ENCODE assay signal across 8 mouse cellular contexts in the genomic region with DNA sequence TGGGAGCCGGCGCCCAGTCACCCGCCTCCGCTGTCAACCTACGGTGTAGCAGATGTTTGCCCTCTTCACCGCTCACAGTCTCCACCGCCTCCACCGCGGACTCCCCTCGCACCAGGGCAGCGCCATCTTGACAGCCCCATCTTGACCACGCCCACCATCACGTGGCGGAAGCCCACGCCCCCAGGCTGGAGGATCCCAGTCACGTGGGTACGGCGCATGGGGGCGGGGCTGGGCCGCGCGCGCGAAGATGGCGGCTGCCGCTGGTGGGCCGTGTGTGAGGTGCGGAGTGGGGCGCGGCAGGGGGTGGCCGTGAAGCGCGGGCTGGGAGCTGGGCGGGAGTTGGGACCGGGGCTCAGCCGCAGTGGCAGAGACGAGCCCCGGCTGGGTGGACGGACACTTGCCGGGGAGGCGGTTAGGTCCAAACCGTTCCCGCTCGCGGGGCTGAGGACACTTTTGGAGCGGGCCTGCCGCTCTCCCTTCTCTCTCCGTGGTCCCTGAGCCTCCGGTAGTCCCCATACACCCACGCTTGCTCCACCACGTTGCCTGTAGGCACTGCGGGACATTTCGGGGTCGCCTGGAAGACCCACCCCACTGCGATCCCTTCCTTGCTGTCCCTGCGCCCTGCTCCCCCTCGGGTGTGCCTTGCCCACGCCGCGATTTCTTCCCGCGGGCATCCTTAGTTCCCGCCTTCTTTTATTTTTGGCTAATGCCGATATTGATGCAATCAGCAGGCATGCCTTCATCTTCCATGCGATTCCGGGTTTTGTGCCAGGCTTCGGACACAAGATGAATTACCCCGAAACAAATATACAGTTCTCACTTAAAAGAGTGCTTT. TPM values are rescaled to one million over a fixed set of nuclear protein-coding genes. Genes with fewer than 3 reads are reported as not detected.
A peak's percentile ranks its signal among the peaks of the same experiment; 100 is the strongest.
DNase-seq lines count a peak whose midpoint lies in the region; ATAC-seq and TF ChIP-seq lines count a peak whose summit lies in the region.

A gene (minus strand): TSS at position 143 of the 835 bp plus-strand sequence.
A gene (plus strand): TSS at position 206 of the 835 bp plus-strand sequence.

- H3K9me3 ChIP-seq in G1E (replicated peaks), result no peaks in the 10 kb centered on the region
- H3K9me3 ChIP-seq in forebrain, postnatal 0 days (ENCODE audit: low read length), result no peaks in the 10 kb centered on the region
- H3K9me3 ChIP-seq in lung, embryonic 15.5 days, result no peaks in the 10 kb centered on the region

- H3K27ac ChIP-seq in forebrain, postnatal 0 days (ENCODE audit: low read depth, low read length), result peak within 1 kb of the TSS; percentile 66
- H3K27ac ChIP-seq in lung, embryonic 15.5 days, result peak within 1 kb of the TSS; percentile 58

- peaks cover 59% of the 10 kb centered on the region for H3K36me3 ChIP-seq in G1E (replicated peaks)
- peaks cover 6% of the 10 kb centered on the region; the same call in 1 of the 2 replicates for H3K36me3 ChIP-seq in forebrain, postnatal 0 days (ENCODE audit: insufficient read depth)
- H3K36me3 ChIP-seq in lung, embryonic 15.5 days, result no peaks in the 10 kb centered on the region

- H3K4me3 ChIP-seq in G1E (ENCODE audit: low read depth, low read length), result peak within 1 kb of the TSS; percentile 80
- H3K4me3 ChIP-seq in forebrain, postnatal 0 days (ENCODE audit: low read depth, low read length), result peak within 1 kb of the TSS; percentile 86
- H3K4me3 ChIP-seq in lung, embryonic 15.5 days, result peak within 1 kb of the TSS; percentile 83

- peak within 1 kb of the TSS; percentile 90 for H3K4me2 ChIP-seq in forebrain, postnatal 0 days (ENCODE audit: low read depth)
- peak within 1 kb of the TSS; percentile 88 for H3K4me2 ChIP-seq in lung, embryonic 15.5 days

- peak within 1 kb of the TSS; percentile 81 for H3K9ac ChIP-seq in forebrain, postnatal 0 days
- peak within 1 kb of the TSS; percentile 95 for H3K9ac ChIP-seq in lung, embryonic 15.5 days

- H3K4me1 ChIP-seq in G1E (ENCODE audit: insufficient read depth, low read depth, low read length), result peaks cover 41% of the 10 kb centered on the region
- peaks cover 12% of the 10 kb centered on the region for H3K4me1 ChIP-seq in forebrain, postnatal 0 days (ENCODE audit: insufficient read depth)
- H3K4me1 ChIP-seq in lung, embryonic 15.5 days, result peaks cover 22% of the 10 kb centered on the region

- DNase-seq in G1E (ENCODE audit: low spot score), result peak; percentile 85
- DNase-seq in cerebellum, adult 18-20 months, result peak; percentile 96 to 98
- DNase-seq in forebrain, postnatal 0 days, result peak; percentile 97
- DNase-seq in heart, postnatal 4 days, result peak; percentile 99
- peak; percentile 85 to 94 for DNase-seq in layer of hippocampus, adult 8-10 months (ENCODE audit: low spot score in 2 of 2)
- peak; percentile 91 for DNase-seq in ovary, adult 18-20 months (ENCODE audit: low spot score)
- DNase-seq in thymus, postnatal 0 days (ENCODE audit: low spot score), result peak; percentile 97

- no peak for TF ChIP-seq CTCF in G1E (IDR thresholded peaks at IDR 0.05; ENCODE audit: low read depth, low read length)
- no peak for TF ChIP-seq CTCF in forebrain, postnatal 0 days (IDR thresholded peaks at IDR 0.05; ENCODE audit: low read depth)

- WGBS in forebrain, postnatal 0 days, result 2% methylated on average over 61 of the region's 68 CpGs
- under 1% methylated on average over 66 of the region's 68 CpGs for WGBS in lung, embryonic 15.5 days

- H3K27me3 ChIP-seq in G1E (ENCODE audit: insufficient read depth, low read length), result no peaks in the 10 kb centered on the region
- H3K27me3 ChIP-seq in forebrain, postnatal 0 days (ENCODE audit: insufficient read depth, low read length), result no peaks in the 10 kb centered on the region
- H3K27me3 ChIP-seq in lung, embryonic 15.5 days, result no peaks in the 10 kb centered on the region

- ATAC-seq in G1E (ENCODE audit: extremely low read depth, insufficient number of reproducible peaks, low FRiP score, poor library complexity, severe bottlenecking), result peak; percentile 82
- peak; percentile 98 for ATAC-seq in forebrain, postnatal 0 days
- ATAC-seq in lung, embryonic 15.5 days (ENCODE audit: borderline replicate concordance, extremely low read depth, low FRiP score, low TSS enrichment), result peak; percentile 97

RNA-seq across cellular contexts. Expression of the first gene that starts in this region (rescaled TPM):
- total RNA-seq in G1E (2014; fragmentation: Nextera tagmentation) (5.0 TPM in 2 replicates), G1E (2017) (16.1 and 16.9 TPM in 2 replicates)
- polyA plus RNA-seq in G1E (2012), result 6.1 and 7.2 TPM in 2 replicates
- total RNA-seq in forebrain, postnatal 0 days (2014; rRNA removed), result 26.6 and 34.8 TPM in 2 replicates
- polyA plus RNA-seq in forebrain, postnatal 0 days (2015; fragmentation: Nextera tagmentation; extraction: Ambion mirVana), result 31.1 and 37.7 TPM in 2 replicates
- total RNA-seq in heart, postnatal 4 days (2021), result 10 to 100 TPM; 23.6 to 23.7 TPM
- 10 to 100 TPM; 20.4 to 24.6 (median 23.6) TPM for total RNA-seq in layer of hippocampus, adult 8-10 months (2022)
- 28.8 and 31.9 TPM in 2 replicates for polyA plus RNA-seq in lung, embryonic 15.5 days (2015; fragmentation: Nextera tagmentation; extraction: Ambion mirVana)
- polyA plus RNA-seq in thymus, postnatal 0 days (2015; fragmentation: Nextera tagmentation; extraction: Ambion mirVana), result 15.8 and 18.6 TPM in 2 replicates

RNA-seq across cellular contexts. Expression of the second gene that starts in this region (rescaled TPM):
- total RNA-seq in G1E (2014; fragmentation: Nextera tagmentation) (62.8 and 77.7 TPM in 2 replicates), G1E (2017) (22.1 and 24.4 TPM in 2 replicates)
- polyA plus RNA-seq in G1E (2012), result 89.5 and 106 TPM in 2 replicates
- 25.1 and 29.3 TPM in 2 replicates for total RNA-seq in forebrain, postnatal 0 days (2014; rRNA removed)
- 11.8 and 14.1 TPM in 2 replicates for polyA plus RNA-seq in forebrain, postnatal 0 days (2015; fragmentation: Nextera tagmentation; extraction: Ambion mirVana)
- 10 to 100 TPM; 28.0 to 34.5 TPM for total RNA-seq in heart, postnatal 4 days (2021)
- total RNA-seq in layer of hippocampus, adult 8-10 months (2022), result 10 to 100 TPM; 18.6 to 22.4 (median 20.6) TPM
- 28.2 and 30.4 TPM in 2 replicates for polyA plus RNA-seq in lung, embryonic 15.5 days (2015; fragmentation: Nextera tagmentation; extraction: Ambion mirVana)
- 21.3 and 22.3 TPM in 2 replicates for polyA plus RNA-seq in thymus, postnatal 0 days (2015; fragmentation: Nextera tagmentation; extraction: Ambion mirVana)

Comparison
In these comparisons a context has a peak if more than half of its experiments do, and no peak if none do; other contexts are left out.
1. Peak in every context shown above with its lines: DNase-seq, ATAC-seq, H3K4me3 ChIP-seq and H3K27ac ChIP-seq.